Mouse (Mus musculus) activated CD4-positive, CD25-positive, alpha-beta regulatory T cell, adult 9 weeks (primary cell): ENCODE data around the gene Phc1. TPM values are rescaled to one million over a fixed set of nuclear protein-coding genes. Genes with fewer than 3 reads are reported as not detected.

ENCODE experiments used
- polyA plus RNA-seq: library from polyadenylated mRNA; unstranded; fragments of 100-300 nt; shearing (Covaris generic); gene quantifications from one replicate; pipeline ENCODE4 v1.2.1, GENCODE M21; 2017

The Phc1 gene
- 7.4 TPM for polyA plus RNA-seq

DNA sequence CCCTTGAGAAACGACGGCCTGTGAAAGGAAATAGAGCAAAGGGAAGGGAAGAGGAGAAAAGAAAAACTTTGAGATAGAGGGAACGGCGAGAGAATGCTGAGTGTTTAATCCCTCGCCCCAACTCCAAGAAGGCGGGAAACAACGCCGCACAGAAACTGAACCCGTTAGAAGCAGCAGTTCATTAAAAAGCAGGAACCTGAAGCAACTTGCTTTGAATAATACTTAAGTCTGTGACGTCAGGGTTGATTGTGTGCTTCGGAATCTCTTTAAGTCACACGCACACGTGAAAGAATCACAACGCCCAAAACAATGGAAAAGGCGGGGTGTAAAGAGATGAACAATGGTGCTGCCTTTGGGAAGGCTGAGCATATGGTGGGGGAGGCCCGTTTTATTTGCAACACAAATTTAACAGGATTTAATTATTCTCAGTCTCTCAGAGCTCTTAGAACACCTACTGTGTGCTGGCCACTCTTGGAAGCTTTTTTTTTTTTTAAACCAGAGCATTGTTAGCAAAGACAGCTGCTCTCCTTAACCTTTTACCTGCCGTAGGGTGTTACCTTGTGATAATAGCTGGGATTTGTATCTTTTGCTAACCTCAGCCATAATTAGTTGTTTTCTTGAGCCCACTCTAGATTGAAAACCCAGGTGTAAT is at the start of gene Phc1:
Gene Phc1 (minus strand): TSS at position 213 of the 652 bp plus-strand sequence.

DNA sequence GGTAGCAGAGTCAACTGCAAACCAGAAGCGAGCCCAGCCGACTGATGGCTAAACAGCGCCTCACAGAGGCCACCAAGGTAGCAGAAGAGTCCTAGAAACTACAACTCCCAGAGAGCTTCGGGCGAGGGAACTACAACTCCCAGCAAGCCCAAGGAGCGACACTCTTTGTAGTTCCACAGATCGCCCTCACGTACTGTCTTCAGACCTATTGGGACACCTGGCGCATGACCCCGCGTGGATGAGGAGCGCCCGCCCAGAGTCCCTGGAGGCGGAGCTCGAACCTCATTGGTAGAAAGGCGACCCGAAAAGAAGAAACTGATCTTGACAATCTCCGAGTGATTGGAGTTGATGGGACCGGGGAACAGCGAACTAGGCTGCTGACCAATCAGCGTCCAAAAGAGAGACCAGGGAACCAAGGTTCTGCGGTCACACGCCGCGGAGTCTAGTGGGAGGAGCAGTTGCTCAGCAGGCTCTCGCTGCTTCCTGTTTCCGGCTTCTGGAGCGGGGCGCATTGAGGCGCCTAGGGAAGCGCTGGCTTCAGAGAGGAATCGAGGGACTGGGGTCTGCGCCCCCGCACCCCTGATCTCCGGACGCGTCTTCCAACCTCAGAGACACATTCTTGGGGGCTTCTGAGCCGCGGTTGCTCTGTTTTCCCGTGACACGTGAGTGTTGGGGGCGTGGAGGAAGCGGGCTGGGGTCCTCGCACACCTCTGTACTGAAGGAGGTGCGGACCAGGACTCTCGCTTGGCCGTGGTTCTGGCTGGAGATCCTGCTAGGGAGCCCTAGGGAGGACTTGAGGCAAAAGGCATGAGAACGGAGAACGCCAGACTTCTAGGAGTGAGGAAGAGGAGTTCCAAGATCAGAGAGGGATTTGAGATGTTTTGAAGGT is 31.6 kb downstream of the Phc1 start, which contains the start of gene M6pr:
Gene M6pr (plus strand): TSS at position 216 of the 889 bp plus-strand sequence.

DNA sequence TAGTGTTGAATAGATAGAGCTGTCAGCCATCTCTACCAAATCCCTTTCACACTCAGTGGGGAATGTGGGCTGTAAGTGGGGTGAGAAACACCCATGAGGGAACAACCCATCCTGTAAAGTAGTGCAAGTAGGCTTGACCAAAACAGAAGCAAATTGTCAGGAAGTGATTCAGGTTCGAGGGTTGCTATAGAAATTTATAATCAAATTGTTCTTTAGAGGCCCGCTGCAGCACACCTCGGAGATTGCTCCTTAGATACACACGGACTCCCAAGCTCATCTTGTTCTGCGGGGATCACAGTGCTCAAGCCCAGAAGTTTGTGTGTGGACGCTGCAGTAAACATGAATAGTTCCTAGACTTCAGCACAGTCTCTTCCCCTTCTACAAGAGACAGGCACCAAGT is 57.6 kb downstream of the Phc1 start, which contains the start of gene Klrg1:
Gene Klrg1 (minus strand): TSS at position 101 of the 400 bp plus-strand sequence.

Other genes with a start within 250 kb of the Phc1 start
- gene Klrg1, start 57.7 kb downstream of the Phc1 start, polyA plus RNA-seq, result 144 TPM
- gene M6pr, start 31.8 kb downstream of the Phc1 start, polyA plus RNA-seq, result 303 TPM
- not detected for gene Rimklb, start 158.2 kb upstream of the Phc1 start, polyA plus RNA-seq
- gene Mfap5, start 165.3 kb upstream of the Phc1 start, polyA plus RNA-seq, result not detected
- 0.94 TPM for gene Aicda, start 213.2 kb upstream of the Phc1 start, polyA plus RNA-seq